Mouse (Mus musculus) heart, embryonic 16.5 days (tissue): ENCODE results near the gene Agpat1. TPM values are rescaled to one million over a fixed set of nuclear protein-coding genes. Genes with fewer than 3 reads are reported as not detected.

Experiments
- ATAC-seq: fragments of 200-750 bp; cut with Nextera tagmentation; replicated peaks from 2 replicates; pipeline ENCODE4 v1.8.0; 2017; ENCODE audit warnings: moderate number of reproducible peaks; ENCODE audit not compliant: insufficient read depth, low FRiP score; ENCODE audit errors: extremely low read depth
- H3K27ac ChIP-seq: fragments of 300-500 bp; sonication (generic); 2 replicates; pipeline ENCODE4 v1.5.1; 2014; ENCODE audit warnings: mild to moderate bottlenecking, low read length, control low read depth, moderate library complexity
- H3K27me3 ChIP-seq: fragments of 300-500 bp; sonication (generic); 2 replicates; pipeline ENCODE4 v1.6.1; 2014; ENCODE audit warnings: low read length, mixed read lengths; ENCODE audit not compliant: control insufficient read depth, insufficient read depth
- H3K36me3 ChIP-seq: fragments of 300-500 bp; sonication (generic); 2 replicates; pipeline ENCODE4 v1.6.1; 2014; ENCODE audit not compliant: control insufficient read depth, insufficient read depth
- H3K4me1 ChIP-seq: fragments of 300-500 bp; sonication (generic); 2 replicates; pipeline ENCODE4 v1.6.1; 2014; ENCODE audit warnings: low read length, mixed read lengths; ENCODE audit not compliant: control insufficient read depth, insufficient read depth
- H3K4me2 ChIP-seq: fragments of 300-500 bp; sonication (generic); 2 replicates; pipeline ENCODE4 v1.6.1; 2014; ENCODE audit warnings: low read depth, mild to moderate bottlenecking, control low read depth, low read length
- H3K4me3 ChIP-seq: fragments of 300-500 bp; sonication (generic); 2 replicates; pipeline ENCODE4 v1.5.1; 2014; ENCODE audit warnings: mild to moderate bottlenecking, control low read depth, low read length
- H3K9ac ChIP-seq: fragments of 300-500 bp; sonication (generic); 2 replicates; pipeline ENCODE4 v1.6.1; 2014; ENCODE audit warnings: low read length, control low read depth
- H3K9me3 ChIP-seq: fragments of 300-500 bp; sonication (generic); replicated peaks from 2 replicates; pipeline ENCODE4 v1.6.1; 2016; ENCODE audit warnings: low read length; ENCODE audit not compliant: control insufficient read depth
- WGBS: fragments of 180-500 bp; shearing (Covaris S2); extraction: QIAGEN DNeasy Blood & Tissue Kit; methylation state at CpG from one replicate; pipeline ENCODE4 v1.1.7; 2014; 5-methylcytosine and 5-hydroxymethylcytosine counted together
- polyA plus RNA-seq: library from polyadenylated mRNA; unstranded; fragments of >200 nt; fragmentation: Nextera tagmentation; extraction: Ambion mirVana; gene quantifications from 2 replicates; pipeline ENCODE4 v1.2.1, GENCODE M21; 2015

The Agpat1 gene
- polyA plus RNA-seq, 1 experiment from 2014 or later: 47.9 TPM

GRCm38 (mm10) chr17:34657271-34657670 lies 53.2 kb downstream of the Agpat1 start:
- 17% methylated on average over 2 of the region's 2 CpGs for WGBS
- no peak overlapping the region for H3K4me3 ChIP-seq
- no peak overlapping the region for H3K27ac ChIP-seq
- H3K4me2 ChIP-seq: no peak overlapping the region
- ATAC-seq: no peak
- peaks cover 7% of the 10 kb centered on the region; the same call in 1 of the 2 replicates for H3K36me3 ChIP-seq
- H3K9ac ChIP-seq: no peak overlapping the region
- peaks cover 22% of the 10 kb centered on the region for H3K4me1 ChIP-seq
- no peaks in the 10 kb centered on the region for H3K9me3 ChIP-seq
- 0 out of 2 replicates have a peak, but pooled peaks cover 3% of the 10 kb centered on the region for H3K27me3 ChIP-seq

- peaks cover 5% of the 10 kb centered on the region; the same call in 1 of the 2 replicates for H3K36me3 ChIP-seq
- 55% methylated on average over 2 of the region's 2 CpGs for WGBS
Measured at GRCm38 (mm10) chr17:34658145-34658544, 54.1 kb downstream of the Agpat1 start.

GRCm38 (mm10) chr17:34658591-34658990 lies 54.5 kb downstream of the Agpat1 start:
- Histone ChIP-seq H3K9me3 (no peaks in the 10 kb centered on the region), H3K9ac (no peak overlapping the region), H3K27me3 (0 out of 2 replicates have a peak, but pooled peaks cover 3% of the 10 kb centered on the region), H3K36me3 (0 out of 2 replicates have a peak, but pooled peaks cover under 1% of the 10 kb centered on the region), H3K4me3 (no peak overlapping the region), H3K4me1 (peaks cover 22% of the 10 kb centered on the region), H3K27ac (no peak overlapping the region), H3K4me2 (no peak overlapping the region)
- 70% methylated on average over 3 of the region's 3 CpGs for WGBS
- ATAC-seq: no peak

More at GRCm38 (mm10) chr17:34658145-34658544, 54.1 kb downstream of the Agpat1 start:
- Histone ChIP-seq H3K4me3 (no peak overlapping the region), H3K9me3 (no peaks in the 10 kb centered on the region), H3K4me2 (no peak overlapping the region), H3K9ac (no peak overlapping the region), H3K27ac (no peak overlapping the region), H3K4me1 (peaks cover 22% of the 10 kb centered on the region), H3K27me3 (0 out of 2 replicates have a peak, but pooled peaks cover 3% of the 10 kb centered on the region)
- no peak for ATAC-seq

- 47% methylated on average over 12 of the region's 12 CpGs for WGBS
- 0 out of 2 replicates have a peak, but pooled peaks cover 3% of the 10 kb centered on the region for H3K27me3 ChIP-seq
- ATAC-seq: no peak
- H3K4me2 ChIP-seq: no peak overlapping the region
- H3K27ac ChIP-seq: no peak overlapping the region
- no peak overlapping the region for H3K4me3 ChIP-seq
- no peak overlapping the region for H3K9ac ChIP-seq
- H3K9me3 ChIP-seq: no peaks in the 10 kb centered on the region
- H3K4me1 ChIP-seq: peaks cover 22% of the 10 kb centered on the region
- no peaks in the 10 kb centered on the region for H3K36me3 ChIP-seq
Measured at GRCm38 (mm10) chr17:34659181-34659896, 55.3 kb downstream of the Agpat1 start.

- Histone ChIP-seq H3K4me3 (no peak overlapping the region), H3K9ac (no peak overlapping the region), H3K4me2 (no peak overlapping the region; the same call in 1 of the 2 replicates), H3K36me3 (no peaks in the 10 kb centered on the region), H3K4me1 (peaks cover 22% of the 10 kb centered on the region), H3K9me3 (no peaks in the 10 kb centered on the region), H3K27me3 (0 out of 2 replicates have a peak, but pooled peaks cover 3% of the 10 kb centered on the region), H3K27ac (no peak overlapping the region)
- WGBS: 49% methylated on average over 3 of the region's 3 CpGs
- ATAC-seq: no peak
Measured at GRCm38 (mm10) chr17:34659897-34660214, 55.8 kb downstream of the Agpat1 start.

- peak overlapping the region; percentile 31 for H3K4me3 ChIP-seq
- 31% methylated on average over 11 of the region's 11 CpGs for WGBS
- no peak for ATAC-seq
- H3K27ac ChIP-seq: no peak overlapping the region
- H3K9me3 ChIP-seq: no peaks in the 10 kb centered on the region
- peak overlapping the region; percentile 7; the same call in 1 of the 2 replicates for H3K4me2 ChIP-seq
- peaks cover 19% of the 10 kb centered on the region for H3K4me1 ChIP-seq
- no peaks in the 10 kb centered on the region for H3K36me3 ChIP-seq
- H3K9ac ChIP-seq: no peak overlapping the region
- 0 out of 2 replicates have a peak, but pooled peaks cover 3% of the 10 kb centered on the region for H3K27me3 ChIP-seq
Measured at GRCm38 (mm10) chr17:34660259-34660820, 56.3 kb downstream of the Agpat1 start.

GRCm38 (mm10) chr17:34661121-34661591 lies 57.1 kb downstream of the Agpat1 start:
- peak; percentile 43; the same call in 1 of the 2 replicates for ATAC-seq
- no peak overlapping the region for H3K9ac ChIP-seq
- peaks cover 6% of the 10 kb centered on the region for H3K27me3 ChIP-seq
- peak overlapping the region; percentile 37; the same call in 1 of the 2 replicates for H3K27ac ChIP-seq
- H3K4me1 ChIP-seq: peaks cover 10% of the 10 kb centered on the region
- H3K4me3 ChIP-seq: peak overlapping the region; percentile 38
- H3K4me2 ChIP-seq: peak overlapping the region; percentile 39
- no peaks in the 10 kb centered on the region for H3K9me3 ChIP-seq
- no peaks in the 10 kb centered on the region for H3K36me3 ChIP-seq
- 3% methylated on average over 19 of the region's 19 CpGs for WGBS

GRCm38 (mm10) chr17:34662468-34662867 lies 58.4 kb downstream of the Agpat1 start:
- no peaks in the 10 kb centered on the region for H3K36me3 ChIP-seq
- peaks cover 9% of the 10 kb centered on the region; the same call in 1 of the 2 replicates for H3K4me1 ChIP-seq
- H3K9me3 ChIP-seq: no peaks in the 10 kb centered on the region
- peaks cover 6% of the 10 kb centered on the region for H3K27me3 ChIP-seq
- no peak overlapping the region for H3K4me3 ChIP-seq
- no peak overlapping the region for H3K27ac ChIP-seq
- 77% methylated on average over 1 of the region's 1 CpGs for WGBS
- H3K4me2 ChIP-seq: no peak overlapping the region
- H3K9ac ChIP-seq: no peak overlapping the region
- no peak for ATAC-seq

GRCm38 (mm10) chr17:34662978-34663377 lies 58.9 kb downstream of the Agpat1 start:
- ATAC-seq: no peak
- Histone ChIP-seq H3K27me3 (peaks cover 6% of the 10 kb centered on the region), H3K4me2 (no peak overlapping the region)

More at GRCm38 (mm10) chr17:34662978-34663377, 58.9 kb downstream of the Agpat1 start:
- Histone ChIP-seq H3K9me3 (no peaks in the 10 kb centered on the region), H3K4me3 (no peak overlapping the region), H3K9ac (no peak overlapping the region), H3K27ac (no peak overlapping the region), H3K4me1 (peaks cover 9% of the 10 kb centered on the region; the same call in 1 of the 2 replicates), H3K36me3 (no peaks in the 10 kb centered on the region)
- 79% methylated on average over 8 of the region's 8 CpGs for WGBS
